Mouse (Mus musculus) kidney, adult 2 months (tissue): Measurements from ENCODE around the gene Gm3285.

Experiments used
- CTCF ChIP-seq: fragments of 200-500 bp; conservative IDR thresholded peaks from 2 replicates; pipeline ENCODE4 v1.5.1; 2011; ENCODE audit warnings: low read depth, mild to moderate bottlenecking, control low read depth, low read length, moderate library complexity, mixed read lengths; ENCODE audit not compliant: insufficient read depth, insufficient read length
- POLR2A ChIP-seq: fragments of 200-500 bp; IDR thresholded peaks from one replicate; pipeline ENCODE4 v1.6.1; 2011; ENCODE audit warnings: low read depth, low read length, control low read depth

DNA sequence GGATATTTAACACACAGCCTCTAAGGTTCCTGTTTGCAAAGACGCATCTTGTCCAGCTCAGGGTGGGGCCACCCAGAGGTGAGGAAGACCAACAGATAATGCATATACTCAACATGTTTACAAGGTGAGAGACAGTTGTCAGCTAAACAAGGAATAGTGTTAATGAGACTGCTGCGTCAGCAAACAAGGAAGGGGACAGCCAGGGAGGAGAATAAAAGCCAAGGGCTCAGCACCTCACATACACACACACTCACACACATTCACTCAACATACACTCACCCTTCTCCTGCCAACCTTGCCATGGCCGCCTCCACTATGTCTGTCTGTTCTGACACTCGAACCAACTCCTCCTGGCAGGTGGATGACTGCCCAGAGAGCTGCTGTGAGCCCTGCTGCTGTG is 47.4 kb upstream of the Gm3285 start, which contains the start of gene Gm2696:
- TF ChIP-seq CTCF (no peak), POLR2A (no peak)
